Mouse (Mus musculus): ENCODE data around the gene Rsrp1.

- TF ChIP-seq POLR2A (IDR thresholded peaks at IDR 0.05; ENCODE audit: low read depth, low read length), result no peak
- no peak for TF ChIP-seq CTCF (IDR thresholded peaks at IDR 0.05; ENCODE audit: extremely low read depth, insufficient read depth, insufficient read length, insufficient replicate concordance)
Measured at GRCm38 (mm10) chr4:134917194-134917593, 6.2 kb upstream of the Rsrp1 start.

Measured in spleen, adult 2 months (tissue).